Mouse (Mus musculus): ENCODE results near the gene Gm17079. TPM values are rescaled to one million over a fixed set of nuclear protein-coding genes. Genes with fewer than 3 reads are reported as not detected.
A peak's percentile ranks its signal among the peaks of the same experiment; 100 is the strongest.
"Not testable (repeated sequence)": the region's sequence is repeated elsewhere in the genome, so short reads cannot be mapped to it uniquely, and the experiment has no call there.

Gene Gm17079
- not detected in 2 replicates for polyA plus RNA-seq (2015; fragmentation: Nextera tagmentation; extraction: Ambion mirVana)

- ATAC-seq (ENCODE audit: insufficient number of reproducible peaks, low FRiP score, low TSS enrichment, low read depth); H3K9me3 ChIP-seq (replicated peaks); H3K9ac ChIP-seq; H3K4me2 ChIP-seq (replicated peaks); H3K4me1 ChIP-seq; H3K4me3 ChIP-seq (replicated peaks); H3K27ac ChIP-seq (replicated peaks); H3K27me3 ChIP-seq; H3K36me3 ChIP-seq: not testable (repeated sequence)
- 95% methylated on average over 1 of the region's 2 CpGs for WGBS
Observed at GRCm38 (mm10) chr14:51695368-51695767, at the start of gene Gm17079. Gene Gm17079, minus strand, starts transcription at chr14:51695468.

GRCm38 (mm10) chr14:51740347-51741170 is 45.3 kb upstream of the Gm17079 start:
- ATAC-seq (ENCODE audit: insufficient number of reproducible peaks, low FRiP score, low TSS enrichment, low read depth), result 0 out of 2 replicates have a peak, but pooled peaks have one; percentile 15
- Histone ChIP-seq H3K4me1 (peaks cover 24% of the 10 kb centered on the region), H3K9ac (peak overlapping the region; percentile 12; the same call in 1 of the 2 replicates), H3K27ac (replicated peaks) (no peak overlapping the region), H3K9me3 (replicated peaks) (no peaks in the 10 kb centered on the region), H3K4me2 (replicated peaks) (peak overlapping the region; percentile 77), H3K4me3 (replicated peaks) (peak overlapping the region; percentile 43), H3K27me3 (peaks cover 46% of the 10 kb centered on the region), H3K36me3 (no peaks in the 10 kb centered on the region)
- WGBS, result under 1% methylated on average over 42 of the region's 42 CpGs

- no peak overlapping the region for H3K9ac ChIP-seq
- peak overlapping the region; percentile 77 for H3K4me2 ChIP-seq (replicated peaks)
- under 1% methylated on average over 24 of the region's 24 CpGs for WGBS
- no peaks in the 10 kb centered on the region for H3K9me3 ChIP-seq (replicated peaks)
- peak overlapping the region; percentile 43 for H3K4me3 ChIP-seq (replicated peaks)
- no peak overlapping the region for H3K27ac ChIP-seq (replicated peaks)
- no peaks in the 10 kb centered on the region for H3K36me3 ChIP-seq
- no peak for ATAC-seq (ENCODE audit: insufficient number of reproducible peaks, low FRiP score, low TSS enrichment, low read depth)
- H3K27me3 ChIP-seq, result peaks cover 46% of the 10 kb centered on the region
- H3K4me1 ChIP-seq, result peaks cover 24% of the 10 kb centered on the region
Observed at GRCm38 (mm10) chr14:51739150-51739993, 44.1 kb upstream of the Gm17079 start.

GRCm38 (mm10) chr14:51738411-51739149 is 43.3 kb upstream of the Gm17079 start:
- Histone ChIP-seq H3K4me1 (peaks cover 24% of the 10 kb centered on the region), H3K4me2 (replicated peaks) (peak overlapping the region; percentile 77), H3K4me3 (replicated peaks) (peak overlapping the region; percentile 43), H3K36me3 (no peaks in the 10 kb centered on the region), H3K9me3 (replicated peaks) (no peaks in the 10 kb centered on the region), H3K27ac (replicated peaks) (no peak overlapping the region), H3K27me3 (peaks cover 46% of the 10 kb centered on the region), H3K9ac (no peak overlapping the region)
- no peak for ATAC-seq (ENCODE audit: insufficient number of reproducible peaks, low FRiP score, low TSS enrichment, low read depth)
- WGBS, result 2% methylated on average over 29 of the region's 29 CpGs

GRCm38 (mm10) chr14:51737967-51738366 is 42.7 kb upstream of the Gm17079 start:
- peaks cover 24% of the 10 kb centered on the region for H3K4me1 ChIP-seq
- H3K36me3 ChIP-seq, result no peaks in the 10 kb centered on the region
- peak; percentile 47; the same call in 1 of the 2 replicates for ATAC-seq (ENCODE audit: insufficient number of reproducible peaks, low FRiP score, low TSS enrichment, low read depth)
- H3K4me2 ChIP-seq (replicated peaks), result no peak overlapping the region
- WGBS, result 14% methylated on average over 12 of the region's 12 CpGs
- no peak overlapping the region for H3K4me3 ChIP-seq (replicated peaks)
- no peaks in the 10 kb centered on the region for H3K9me3 ChIP-seq (replicated peaks)
- H3K27ac ChIP-seq (replicated peaks), result no peak overlapping the region
- no peak overlapping the region for H3K9ac ChIP-seq
- peaks cover 46% of the 10 kb centered on the region for H3K27me3 ChIP-seq

- WGBS, result 50% methylated on average over 1 of the region's 1 CpGs
- H3K9ac ChIP-seq, result no peak within 1 kb of the TSS
- no peaks in the 10 kb centered on the region for H3K27me3 ChIP-seq
- no peaks in the 10 kb centered on the region for H3K9me3 ChIP-seq (replicated peaks)
- H3K4me2 ChIP-seq (replicated peaks), result no peak within 1 kb of the TSS
- ATAC-seq (ENCODE audit: insufficient number of reproducible peaks, low FRiP score, low TSS enrichment, low read depth), result no peak
- H3K4me3 ChIP-seq (replicated peaks), result no peak within 1 kb of the TSS
- H3K27ac ChIP-seq (replicated peaks), result no peak within 1 kb of the TSS
- no peaks in the 10 kb centered on the region for H3K36me3 ChIP-seq
- no peaks in the 10 kb centered on the region for H3K4me1 ChIP-seq
Observed at GRCm38 (mm10) chr14:51717083-51717482, 21.8 kb upstream of the Gm17079 start, which contains the start of gene Gm5800. Gene Gm5800, minus strand, starts transcription at chr14:51717183.

- Histone ChIP-seq H3K9ac (no peak overlapping the region), H3K9me3 (replicated peaks) (no peaks in the 10 kb centered on the region), H3K4me1 (no peaks in the 10 kb centered on the region), H3K4me2 (replicated peaks) (no peak overlapping the region), H3K27ac (replicated peaks) (no peak overlapping the region), H3K36me3 (no peaks in the 10 kb centered on the region), H3K27me3 (no peaks in the 10 kb centered on the region), H3K4me3 (replicated peaks) (no peak overlapping the region)
- ATAC-seq (ENCODE audit: insufficient number of reproducible peaks, low FRiP score, low TSS enrichment, low read depth), result no peak
- WGBS, result 86% methylated on average over 5 of the region's 5 CpGs
Observed at GRCm38 (mm10) chr14:51677269-51677668, 18.0 kb downstream of the Gm17079 start.

Other genes with a start within 250 kb of the Gm17079 start
- not detected in 2 replicates for gene Vmn2r89, start 243.6 kb downstream of the Gm17079 start, polyA plus RNA-seq (2015; fragmentation: Nextera tagmentation; extraction: Ambion mirVana)
- not detected in 2 replicates for gene Gm5622, start 142.7 kb downstream of the Gm17079 start, polyA plus RNA-seq (2015; fragmentation: Nextera tagmentation; extraction: Ambion mirVana)
- not detected in 2 replicates for gene Gm17175, start 121.4 kb downstream of the Gm17079 start, polyA plus RNA-seq (2015; fragmentation: Nextera tagmentation; extraction: Ambion mirVana)
- not detected in 2 replicates for gene Gm17174, start 103.3 kb downstream of the Gm17079 start, polyA plus RNA-seq (2015; fragmentation: Nextera tagmentation; extraction: Ambion mirVana)
- not detected in 2 replicates for gene Gm17078, start 84.2 kb downstream of the Gm17079 start, polyA plus RNA-seq (2015; fragmentation: Nextera tagmentation; extraction: Ambion mirVana)
- not detected in 2 replicates for gene Gm4181, start 59.8 kb downstream of the Gm17079 start, polyA plus RNA-seq (2015; fragmentation: Nextera tagmentation; extraction: Ambion mirVana)
- gene Gm5800, start 21.7 kb upstream of the Gm17079 start, polyA plus RNA-seq (2015; fragmentation: Nextera tagmentation; extraction: Ambion mirVana), result not detected in 2 replicates
- not detected in 2 replicates for gene Ang4, start 78.1 kb upstream of the Gm17079 start, polyA plus RNA-seq (2015; fragmentation: Nextera tagmentation; extraction: Ambion mirVana)
- gene AY358078, start 104.6 kb upstream of the Gm17079 start, polyA plus RNA-seq (2015; fragmentation: Nextera tagmentation; extraction: Ambion mirVana), result not detected in 2 replicates
- gene Ear6, start 158.2 kb upstream of the Gm17079 start, polyA plus RNA-seq (2015; fragmentation: Nextera tagmentation; extraction: Ambion mirVana), result not detected in 2 replicates
- 44.1 and 50.7 TPM in 2 replicates for gene Mettl17, start 189.4 kb upstream of the Gm17079 start, polyA plus RNA-seq (2015; fragmentation: Nextera tagmentation; extraction: Ambion mirVana)
- 5.5 and 8.1 TPM in 2 replicates for gene Slc39a2, start 197.4 kb upstream of the Gm17079 start, polyA plus RNA-seq (2015; fragmentation: Nextera tagmentation; extraction: Ambion mirVana)
- 79.3 and 98.2 TPM in 2 replicates for gene Ndrg2, start 218.7 kb upstream of the Gm17079 start, polyA plus RNA-seq (2015; fragmentation: Nextera tagmentation; extraction: Ambion mirVana)
- not detected in 2 replicates for gene Tppp2, start 223.0 kb upstream of the Gm17079 start, polyA plus RNA-seq (2015; fragmentation: Nextera tagmentation; extraction: Ambion mirVana)
- not detected in 2 replicates for gene Rnase13, start 227.3 kb upstream of the Gm17079 start, polyA plus RNA-seq (2015; fragmentation: Nextera tagmentation; extraction: Ambion mirVana)